Mouse (Mus musculus): Measurements from ENCODE around the gene Acsl5.

DNA sequence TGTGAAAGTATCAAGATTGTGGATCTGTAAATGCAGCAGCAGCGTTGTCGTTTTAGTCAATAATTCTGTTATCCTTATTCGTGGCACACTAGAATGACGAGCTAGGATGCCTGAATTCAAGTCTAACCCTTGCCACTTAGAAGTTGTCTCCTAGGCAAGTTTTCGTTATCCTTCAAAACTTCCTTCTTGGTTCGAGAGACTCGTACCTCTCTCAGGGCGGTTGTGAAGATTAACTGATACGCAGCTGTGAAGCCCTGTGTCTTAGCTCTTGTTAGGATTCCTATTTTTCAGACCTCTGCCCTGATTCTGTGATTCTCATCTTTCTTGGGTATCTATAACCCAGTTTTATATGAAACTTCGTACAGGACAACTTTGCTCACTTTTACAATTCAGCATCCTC lies 65.2 kb downstream of the Acsl5 start:
- TF ChIP-seq CTCF (conservative IDR thresholded peaks at IDR 0.05; ENCODE audit: low read length) (no peak), POU5F1 (IDR thresholded peaks at IDR 0.05; ENCODE audit: borderline replicate concordance, low read length) (no peak)

All from E14TG2a.4 (cell line).